Mouse (Mus musculus) adrenal gland, postnatal 14 days (tissue): ENCODE data around the gene Tmem178b. TPM values are rescaled to one million over a fixed set of nuclear protein-coding genes. Genes with fewer than 3 reads are reported as not detected.

ENCODE experiments used
- DNase-seq: peaks from one replicate; pipeline ENCODE4 v3.0.0; 2021; ENCODE audit warnings: mixed read lengths
- total RNA-seq: library from RNA; stranded (reverse); gene quantifications from 2 replicates; pipeline ENCODE4 v1.2.3, GENCODE M21; 2021

Gene Tmem178b
- total RNA-seq, 1 experiment from 2014 or later: 14.8 TPM

GRCm38 (mm10) chr6:40083726-40084125 is 210.7 kb downstream of the Tmem178b start:
- no peak for DNase-seq

- no peak for DNase-seq
These were observed 218.2 kb downstream of the Tmem178b start for GRCm38 (mm10) chr6:40091250-40091651.

GRCm38 (mm10) chr6:40098498-40098897 is 225.4 kb downstream of the Tmem178b start:
- no peak for DNase-seq

GRCm38 (mm10) chr6:40101785-40102184 is 228.7 kb downstream of the Tmem178b start:
- no peak for DNase-seq

GRCm38 (mm10) chr6:40102863-40103262 is 229.8 kb downstream of the Tmem178b start:
- DNase-seq: no peak

- no peak for DNase-seq
These were observed 237.0 kb downstream of the Tmem178b start for GRCm38 (mm10) chr6:40110029-40110428.

GRCm38 (mm10) chr6:40110729-40111128 is 237.7 kb downstream of the Tmem178b start:
- peak; percentile 31 for DNase-seq

GRCm38 (mm10) chr6:40112488-40112887 is 239.4 kb downstream of the Tmem178b start:
- DNase-seq: no peak

GRCm38 (mm10) chr6:40116225-40116624 is 243.2 kb downstream of the Tmem178b start:
- no peak for DNase-seq

GRCm38 (mm10) chr6:40120176-40120575 is 247.1 kb downstream of the Tmem178b start:
- peak; percentile 19 for DNase-seq

GRCm38 (mm10) chr6:40121494-40121893 is 248.4 kb downstream of the Tmem178b start:
- DNase-seq: no peak

- peak; percentile 24 for DNase-seq
These were observed 250.1 kb downstream of the Tmem178b start for GRCm38 (mm10) chr6:40123070-40123690.

GRCm38 (mm10) chr6:40123960-40124359 is 250.9 kb downstream of the Tmem178b start:
- DNase-seq: no peak

GRCm38 (mm10) chr6:40128716-40129115 is 255.6 kb downstream of the Tmem178b start:
- no peak for DNase-seq

- peak; percentile 29 for DNase-seq
These were observed 258.9 kb downstream of the Tmem178b start for GRCm38 (mm10) chr6:40131936-40132335.

- DNase-seq: no peak
These were observed 260.4 kb downstream of the Tmem178b start for GRCm38 (mm10) chr6:40133436-40133835.

- no peak for DNase-seq
These were observed 262.6 kb downstream of the Tmem178b start for GRCm38 (mm10) chr6:40135716-40136115.

GRCm38 (mm10) chr6:40137346-40137745 is 264.3 kb downstream of the Tmem178b start:
- DNase-seq: no peak

GRCm38 (mm10) chr6:40137831-40138520 is 264.9 kb downstream of the Tmem178b start:
- DNase-seq: peak; percentile 43

GRCm38 (mm10) chr6:40142582-40142981 is 269.5 kb downstream of the Tmem178b start:
- no peak for DNase-seq

- DNase-seq: no peak
These were observed 271.3 kb downstream of the Tmem178b start for GRCm38 (mm10) chr6:40144371-40144770.

- DNase-seq: no peak
These were observed 272.5 kb downstream of the Tmem178b start for GRCm38 (mm10) chr6:40145601-40146000.

- no peak for DNase-seq
These were observed 279.2 kb downstream of the Tmem178b start for GRCm38 (mm10) chr6:40152241-40152640.

- no peak for DNase-seq
These were observed 288.3 kb downstream of the Tmem178b start for GRCm38 (mm10) chr6:40161381-40161780.
